Mouse (Mus musculus) frontal cortex, postnatal 25 days (tissue): Measurements from ENCODE around the gene Atxn2.
A peak's percentile ranks its signal among the peaks of the same experiment; 100 is the strongest.
"Not testable (repeated sequence)": the region's sequence is repeated elsewhere in the genome, so short reads cannot be mapped to it uniquely, and the experiment has no call there.

Experiments used
- DNase-seq, 2 experiments: peaks; one replicate each; pipeline ENCODE4 v3.0.0; 2022; ENCODE audit warnings: low spot score in 2 of 2

The Atxn2 gene

GRCm38 (mm10) chr5:121834991-121835747 is 124.0 kb downstream of the Atxn2 start:
- DNase-seq: no peak

- no peak for DNase-seq
Observed at GRCm38 (mm10) chr5:121835949-121836691, 125.0 kb downstream of the Atxn2 start.

- DNase-seq: peak; percentile 69 to 76
Observed at GRCm38 (mm10) chr5:121836692-121837415, 125.7 kb downstream of the Atxn2 start.

- no peak for DNase-seq
Observed at GRCm38 (mm10) chr5:121837441-121838340, 126.6 kb downstream of the Atxn2 start, which contains the start of gene Sh2b3. TSS of gene Sh2b3 (minus strand) at chr5:121837646.

GRCm38 (mm10) chr5:121838341-121839127 is 127.4 kb downstream of the Atxn2 start:
- no peak for DNase-seq

- DNase-seq: no peak
Observed at GRCm38 (mm10) chr5:121839128-121839473, 128.0 kb downstream of the Atxn2 start.

- DNase-seq: no peak
Observed at GRCm38 (mm10) chr5:121841516-121841915, 130.4 kb downstream of the Atxn2 start.

- DNase-seq: no peak
Observed at GRCm38 (mm10) chr5:121841973-121842372, 130.8 kb downstream of the Atxn2 start.

GRCm38 (mm10) chr5:121842665-121843118 is 131.6 kb downstream of the Atxn2 start:
- peak; percentile 58 to 72 for DNase-seq

GRCm38 (mm10) chr5:121843138-121843905 is 132.2 kb downstream of the Atxn2 start:
- DNase-seq: no peak

GRCm38 (mm10) chr5:121845361-121845760 is 134.2 kb downstream of the Atxn2 start:
- DNase-seq: no peak

- DNase-seq: no peak
Observed at GRCm38 (mm10) chr5:121846322-121846721, 135.2 kb downstream of the Atxn2 start.

GRCm38 (mm10) chr5:121847269-121847668 is 136.1 kb downstream of the Atxn2 start:
- DNase-seq: not testable (repeated sequence)

GRCm38 (mm10) chr5:121848035-121848519 is 136.9 kb downstream of the Atxn2 start:
- DNase-seq: peak in 1 of 2 experiments; percentile 35

- peak; percentile 80 to 86 for DNase-seq
Observed at GRCm38 (mm10) chr5:121848743-121849142, 137.6 kb downstream of the Atxn2 start, which contains the start of gene Pheta1. TSS of gene Pheta1 (plus strand) at chr5:121848984.

- DNase-seq: no peak
Observed at GRCm38 (mm10) chr5:121849478-121850349, 138.6 kb downstream of the Atxn2 start.

- no peak for DNase-seq
Observed at GRCm38 (mm10) chr5:121853368-121854051, 142.4 kb downstream of the Atxn2 start.

- DNase-seq: no peak
Observed at GRCm38 (mm10) chr5:121854768-121855167, 143.6 kb downstream of the Atxn2 start.
